Mouse (Mus musculus) ES-CJ7 (cell line): Measurements from ENCODE around the gene Ampd3.

Experiments
- DNase-seq: peaks from one replicate; pipeline ENCODE4 v3.0.0; 2011; ENCODE audit warnings: low read depth, low spot score

The Ampd3 gene

DNA sequence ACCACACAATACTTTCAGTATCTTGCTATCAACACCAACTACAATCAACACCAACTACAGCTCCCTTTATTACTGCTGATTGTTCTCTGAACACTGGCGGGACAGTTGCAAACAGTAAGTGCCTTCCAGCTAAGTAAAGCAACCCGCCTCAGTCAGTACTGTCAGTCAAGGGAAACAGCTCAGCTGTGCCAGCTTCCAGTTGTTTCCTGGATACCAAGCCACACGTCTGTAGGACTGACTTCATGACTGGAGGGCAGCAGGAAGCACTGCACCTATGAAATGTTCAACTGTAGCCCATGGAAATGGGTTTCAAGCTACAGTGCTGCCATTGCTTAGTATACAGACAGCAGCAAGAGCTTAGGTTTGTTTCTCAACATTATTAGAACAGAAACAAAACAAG, 66.5 kb downstream of the Ampd3 start:
- no peak for DNase-seq

DNA sequence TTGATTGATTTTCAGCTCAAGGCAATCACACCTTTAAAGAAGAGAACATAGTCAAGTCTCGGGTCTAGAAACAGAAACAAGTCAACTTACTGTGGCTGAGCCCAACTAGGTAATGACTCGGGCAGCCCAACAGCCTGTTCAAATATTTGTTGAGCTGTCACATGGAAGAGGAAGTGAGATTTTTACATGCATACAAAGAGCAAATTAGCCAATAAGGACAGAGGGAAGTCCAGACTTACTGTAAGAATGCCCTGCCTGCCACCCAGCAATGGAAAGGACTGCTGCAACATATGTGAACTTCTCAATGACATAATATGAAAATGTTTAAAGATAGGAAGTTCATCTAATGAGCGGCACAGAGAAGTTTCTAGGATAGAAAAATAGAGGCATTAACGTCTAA, 72.3 kb downstream of the Ampd3 start:
- DNase-seq, result no peak

DNA sequence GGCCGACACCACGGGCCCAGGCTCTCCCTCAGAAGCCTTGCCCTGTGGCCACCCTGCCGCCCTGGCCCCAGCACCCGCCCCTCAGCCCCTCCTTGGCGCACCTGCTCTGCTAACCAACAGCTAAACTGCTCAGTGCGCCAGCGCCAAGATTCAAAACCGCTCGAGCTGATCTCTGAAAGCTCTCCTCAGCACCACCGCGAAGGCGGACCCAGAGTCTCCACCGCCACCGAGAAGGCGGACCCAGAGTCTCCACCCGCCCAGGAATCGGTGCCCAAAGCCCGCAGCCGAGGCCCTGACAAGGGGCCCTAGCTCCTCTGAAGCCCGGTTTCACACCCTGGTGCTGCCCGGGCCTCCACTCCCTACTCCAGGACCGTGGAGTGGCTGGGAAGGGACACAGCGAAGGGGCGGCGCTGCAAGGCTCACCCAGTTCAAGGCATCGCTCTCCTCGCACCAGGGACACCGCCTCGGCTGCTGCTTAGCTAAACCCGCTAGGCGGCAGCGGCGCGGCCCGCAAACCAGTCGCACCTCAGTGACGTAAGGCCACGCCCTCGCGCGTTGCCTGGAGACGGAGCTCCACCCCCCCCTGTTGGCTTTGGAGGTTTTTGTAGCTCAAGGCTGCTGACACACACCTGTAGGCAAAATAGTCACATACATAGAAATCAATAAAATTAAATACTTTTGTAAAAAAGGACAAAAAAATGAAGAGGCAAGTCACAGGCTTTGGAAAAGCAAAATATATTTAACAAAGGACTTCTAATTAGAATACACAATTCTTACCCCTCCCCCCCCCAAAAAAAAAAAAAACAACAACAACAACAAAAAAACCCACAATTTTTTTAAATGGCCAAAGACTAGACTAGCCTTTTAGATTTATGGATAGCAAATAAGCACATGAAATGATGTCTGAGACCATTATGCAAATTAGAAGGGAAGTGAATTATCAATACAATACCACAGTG, 76.2 kb downstream of the Ampd3 start, which contains the start of gene Rnf141:
Gene Rnf141 (minus strand): TSS at position 542 of the 959 bp plus-strand sequence.
- DNase-seq, result peak; percentile 95

DNA sequence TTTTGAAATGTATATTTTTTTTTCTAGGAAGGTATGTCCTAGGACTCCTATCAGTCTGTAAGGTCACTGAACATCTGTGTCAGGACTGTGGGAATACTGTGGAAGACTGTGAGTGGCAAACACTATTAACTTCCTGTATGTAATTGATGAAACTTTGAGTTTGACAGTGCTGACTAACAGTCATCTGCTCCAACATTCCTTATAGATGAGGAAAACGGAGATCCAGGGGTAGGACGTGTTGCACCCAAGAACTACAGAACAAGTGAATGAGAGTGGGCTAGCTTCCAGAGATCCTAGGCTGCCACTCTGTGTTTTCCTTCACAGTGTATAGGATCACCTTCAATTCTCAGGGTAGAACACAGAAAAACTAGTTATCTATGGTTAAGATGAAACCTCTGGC, 79.3 kb downstream of the Ampd3 start:
- no peak for DNase-seq

DNA sequence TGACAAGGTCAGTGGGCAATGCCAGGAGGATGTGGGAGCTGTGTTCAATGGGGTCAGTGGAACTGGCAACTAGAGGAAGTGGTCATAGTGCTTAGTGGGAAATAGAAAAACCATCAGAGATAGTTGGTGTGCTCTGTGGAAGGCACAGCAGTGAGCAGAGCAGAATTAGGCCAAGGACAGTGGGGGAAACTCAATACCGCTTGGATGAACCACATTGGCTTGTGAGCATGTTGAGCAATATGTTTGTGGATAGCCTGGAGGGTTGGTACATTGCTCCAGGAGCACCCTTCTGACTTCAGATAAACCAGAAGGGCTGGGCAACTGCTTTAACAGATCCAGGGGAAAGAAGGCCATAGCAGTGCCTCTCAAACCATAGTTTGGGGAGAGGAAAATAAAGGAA, 80.4 kb downstream of the Ampd3 start:
- no peak for DNase-seq

DNA sequence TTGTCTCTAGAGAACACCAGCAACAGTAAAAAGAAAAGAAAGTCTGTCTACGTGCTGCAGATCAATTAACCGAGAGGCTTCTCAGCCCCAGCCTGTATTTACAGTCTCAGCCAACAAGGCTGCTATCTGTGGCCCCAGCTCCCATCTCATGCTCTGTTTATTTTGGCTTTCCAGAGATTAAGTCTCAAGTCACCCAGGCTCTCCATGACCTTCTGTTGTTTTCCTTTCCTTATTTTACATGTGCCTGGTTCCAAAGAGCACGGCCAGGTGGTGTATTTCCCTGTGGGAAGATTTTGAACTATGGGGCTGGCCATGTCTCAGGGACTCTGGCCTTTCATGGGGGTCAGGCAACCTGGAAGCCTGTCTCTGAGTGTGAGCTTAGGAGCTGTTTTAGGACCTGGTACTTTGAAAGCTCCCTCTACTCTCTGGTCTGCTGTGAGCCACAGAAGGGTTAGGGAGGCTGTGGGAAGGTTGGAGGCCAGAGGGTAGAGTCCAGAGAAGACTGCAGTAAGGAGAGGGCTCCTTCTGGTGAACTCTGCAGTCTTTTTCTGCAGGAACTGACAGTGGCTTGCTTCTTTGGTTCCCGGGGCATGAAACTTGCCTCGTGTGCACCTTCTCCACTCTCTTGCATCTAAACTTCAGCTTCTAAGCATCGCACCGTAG, 83.7 kb downstream of the Ampd3 start:
- DNase-seq, result no peak

DNA sequence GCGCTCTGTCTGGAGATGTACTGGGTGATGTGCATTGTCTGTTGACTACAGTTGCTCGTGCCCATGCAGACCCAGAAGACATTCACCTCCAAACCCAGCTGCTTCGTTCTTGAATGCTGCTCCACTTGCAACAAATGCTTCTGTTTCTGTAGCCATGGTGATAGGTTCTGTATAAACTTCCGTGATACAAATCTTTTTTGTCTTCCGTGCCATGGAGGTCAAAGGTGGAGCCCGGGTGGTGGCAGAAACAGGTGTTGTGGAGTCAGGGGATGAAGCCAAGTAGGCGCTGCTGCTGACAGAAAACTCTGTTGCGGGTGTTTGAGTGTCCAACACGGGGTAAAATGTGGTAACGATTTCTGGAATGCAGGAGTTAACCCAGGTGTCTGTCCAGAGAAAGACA, 85.6 kb downstream of the Ampd3 start:
- no peak for DNase-seq

DNA sequence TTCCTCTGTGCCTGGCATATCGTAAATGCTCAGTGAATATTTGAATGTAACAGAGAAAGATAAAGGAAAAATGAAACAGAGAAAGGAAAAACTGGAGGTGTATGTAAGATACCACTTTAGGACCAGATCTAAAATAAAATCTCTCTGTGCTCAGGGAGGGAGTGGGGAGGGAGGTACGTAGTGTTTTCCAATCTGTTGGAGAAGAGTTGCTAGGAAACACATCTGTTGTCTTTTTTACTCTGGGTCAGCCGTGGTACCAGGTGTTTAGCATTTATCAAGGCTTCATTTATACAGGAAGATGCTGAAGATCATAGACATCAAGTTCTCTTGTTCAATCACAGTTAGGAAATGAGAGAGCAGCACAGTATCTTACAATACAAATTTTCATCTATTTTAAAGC, 86.5 kb downstream of the Ampd3 start:
- DNase-seq, result no peak

DNA sequence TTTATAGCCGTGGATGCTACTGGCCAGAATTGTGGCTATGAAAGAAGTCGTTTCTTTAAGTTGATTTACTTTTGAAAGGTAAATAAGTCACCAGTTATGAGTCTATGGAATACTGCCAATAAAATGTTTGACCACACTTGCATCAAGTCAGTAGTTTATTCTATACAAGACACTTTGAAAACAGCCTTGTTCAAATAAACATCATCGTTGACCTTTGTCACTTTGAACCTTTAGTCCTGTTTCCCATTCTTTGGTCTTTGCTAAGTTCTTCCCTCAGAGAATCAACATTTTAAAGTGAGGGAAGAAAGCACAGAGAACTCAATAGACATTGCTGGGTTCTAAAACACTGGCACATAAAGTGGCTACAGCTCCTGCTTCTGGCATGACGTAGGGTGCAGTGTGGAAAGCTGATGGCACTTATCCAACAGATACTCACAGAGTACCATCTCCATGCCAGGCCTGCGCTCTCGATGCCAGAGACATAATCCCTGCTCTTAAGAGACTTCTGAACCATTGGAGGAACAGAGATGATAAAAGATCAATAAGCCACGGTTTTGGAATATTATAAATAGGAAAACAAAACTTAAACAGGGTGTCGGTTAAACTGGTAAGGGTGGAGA, 87.0 kb downstream of the Ampd3 start:
- no peak for DNase-seq

DNA sequence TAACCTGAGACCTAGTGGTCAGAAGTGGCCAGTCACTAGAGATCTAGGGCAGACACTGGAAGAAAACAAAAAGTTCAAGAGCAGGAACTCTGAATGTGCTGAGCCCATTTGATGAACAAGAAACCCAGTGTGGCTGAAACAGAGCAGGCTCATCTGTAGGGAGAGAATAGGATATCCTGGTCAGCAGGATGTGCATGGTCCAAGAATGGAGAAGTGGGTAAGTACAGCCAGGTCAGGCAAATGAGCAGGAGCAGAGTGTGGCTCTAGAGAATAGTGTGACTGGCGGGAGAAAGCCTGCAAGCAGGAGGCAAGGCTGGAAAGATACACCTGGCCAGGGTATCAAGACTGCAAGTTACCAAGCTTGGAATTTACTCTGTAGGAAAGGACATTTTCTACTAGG, 87.6 kb downstream of the Ampd3 start:
- DNase-seq, result no peak

DNA sequence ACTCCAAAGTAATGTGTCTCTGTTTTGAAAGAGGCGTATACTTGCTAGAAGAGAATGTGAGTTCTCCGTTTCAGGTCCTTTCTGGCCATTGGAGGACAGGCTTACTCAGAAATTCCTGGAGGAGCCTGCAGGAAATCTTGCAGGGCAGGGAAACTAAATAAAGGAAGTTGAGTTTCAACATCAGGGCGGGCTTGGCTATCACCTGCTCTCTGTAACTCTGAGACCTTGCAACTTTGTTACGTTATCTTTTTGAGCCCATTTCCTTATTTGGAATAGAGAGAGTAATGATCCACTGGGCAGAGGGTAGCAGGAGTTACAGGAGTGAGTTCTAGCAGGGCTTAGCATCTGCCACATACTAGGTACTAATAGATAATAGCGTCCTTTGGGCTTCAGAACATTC, 92.1 kb downstream of the Ampd3 start:
- DNase-seq, result no peak
